Mouse (Mus musculus) cerebellum, adult 2 months (tissue): ENCODE results near the gene Atg2a. TPM values are rescaled to one million over a fixed set of nuclear protein-coding genes. Genes with fewer than 3 reads are reported as not detected.

Experiments used
- DNase-seq, 2 experiments: peaks; one replicate each; pipeline ENCODE4 v3.0.0; 2021
- H3K27ac ChIP-seq: fragments of 200-500 bp; 2 replicates; pipeline ENCODE4 v1.5.1; 2012; ENCODE audit warnings: low read length, control low read depth, inconsistent platforms; ENCODE audit not compliant: insufficient read depth
- H3K27me3 ChIP-seq: fragments of 200-500 bp; 2 replicates; pipeline ENCODE4 v1.6.1; 2012; ENCODE audit warnings: inconsistent platforms, mild to moderate bottlenecking, low read length, moderate library complexity; ENCODE audit not compliant: control insufficient read depth, insufficient read depth
- H3K4me1 ChIP-seq: fragments of 200-500 bp; 2 replicates; pipeline ENCODE4 v1.6.1; 2011; ENCODE audit warnings: low read length; ENCODE audit not compliant: control insufficient read depth, insufficient read depth
- H3K4me3 ChIP-seq: fragments of 200-500 bp; replicated peaks from 2 replicates; pipeline ENCODE3; 2011; ENCODE audit warnings: mild to moderate bottlenecking, low read depth, low read length, control low read depth; ENCODE audit not compliant: insufficient read depth
- CTCF ChIP-seq: fragments of 200-500 bp; IDR thresholded peaks from 2 replicates; pipeline ENCODE4 v1.5.1; 2011; ENCODE audit warnings: low read depth, mild to moderate bottlenecking, control low read depth, low read length, moderate library complexity, borderline replicate concordance; ENCODE audit not compliant: insufficient read depth
- POLR2A ChIP-seq: fragments of 200-500 bp; IDR thresholded peaks from 2 replicates; pipeline ENCODE4 v1.6.1; 2011; ENCODE audit warnings: low read length, control low read depth, borderline replicate concordance; ENCODE audit not compliant: insufficient read depth
- WGBS: fragments of 180-500 bp; shearing (Covaris S2); methylation state at CpG from one replicate; pipeline ENCODE4 v1.1.7; 2018; 5-methylcytosine and 5-hydroxymethylcytosine counted together
- polyA plus RNA-seq: library from polyadenylated mRNA; depleted of rRNA; stranded (reverse); fragments of >200 nt; gene quantifications from 2 replicates; pipeline ENCODE4 v1.2.3, GENCODE M21; 2012

Atg2a gene
- polyA plus RNA-seq, 1 experiment, result 40.8 TPM

GRCm38 (mm10) chr19:6227864-6228263, 13.6 kb upstream of the Atg2a start:
- Histone ChIP-seq H3K4me1 (peaks cover 18% of the 10 kb centered on the region), H3K27me3 (no peaks in the 10 kb centered on the region), H3K4me3 (no peak overlapping the region), H3K27ac (no peak overlapping the region)
- no peak for TF ChIP-seq CTCF
- no peak for TF ChIP-seq POLR2A
- WGBS, result 46% methylated on average over 4 of the region's 4 CpGs
- DNase-seq, result peak in 1 of 2 experiments; percentile 34

GRCm38 (mm10) chr19:6230411-6230810, 11.1 kb upstream of the Atg2a start:
- no peak overlapping the region for H3K4me3 ChIP-seq
- WGBS, result 56% methylated on average over 4 of the region's 4 CpGs
- DNase-seq, result peak; percentile 62 to 64
- H3K27ac ChIP-seq, result no peak overlapping the region
- peaks cover 28% of the 10 kb centered on the region for H3K4me1 ChIP-seq
- no peak for TF ChIP-seq CTCF
- no peak for TF ChIP-seq POLR2A
- no peaks in the 10 kb centered on the region for H3K27me3 ChIP-seq

GRCm38 (mm10) chr19:6231036-6231435, 10.4 kb upstream of the Atg2a start:
- Histone ChIP-seq H3K4me3 (no peak overlapping the region), H3K4me1 (peaks cover 28% of the 10 kb centered on the region), H3K27ac (no peak overlapping the region), H3K27me3 (no peaks in the 10 kb centered on the region)
- WGBS, result 13% methylated on average over 2 of the region's 2 CpGs
- TF ChIP-seq POLR2A, result no peak
- TF ChIP-seq CTCF, result no peak
- peak; percentile 27 to 53 for DNase-seq

GRCm38 (mm10) chr19:6233647-6234046, 7.8 kb upstream of the Atg2a start:
- whole genome bisulfite sequencing, result 66% methylated on average over 16 of the region's 16 CpGs

GRCm38 (mm10) chr19:6234337-6235083, 7.0 kb upstream of the Atg2a start:
- WGBS, result 21% methylated on average over 11 of the region's 11 CpGs
- no peak for TF ChIP-seq CTCF
- no peak for TF ChIP-seq POLR2A
- Histone ChIP-seq H3K27me3 (no peaks in the 10 kb centered on the region), H3K4me3 (peak overlapping the region; percentile 91), H3K27ac (0 out of 2 replicates have a peak overlapping the region, but pooled peaks have one; percentile 74), H3K4me1 (peaks cover 24% of the 10 kb centered on the region)
- DNase-seq, result peak; percentile 50 to 51

More at GRCm38 (mm10) chr19:6233647-6234046, 7.8 kb upstream of the Atg2a start:
- no peaks in the 10 kb centered on the region for H3K27me3 ChIP-seq
- H3K4me1 ChIP-seq, result peaks cover 24% of the 10 kb centered on the region
- no peak overlapping the region for H3K27ac ChIP-seq
- H3K4me3 ChIP-seq, result peak overlapping the region; percentile 44
- peak in 1 of 2 experiments; percentile 12 for DNase-seq
- TF ChIP-seq CTCF, result no peak
- TF ChIP-seq POLR2A, result no peak

- under 1% methylated on average over 48 of the region's 48 CpGs for WGBS
- DNase-seq, result peak; percentile 95 to 96
- H3K4me3 ChIP-seq, result peak within 1 kb of the TSS; percentile 91
- TF ChIP-seq POLR2A, result peak; percentile 62; the same call in 1 of the 2 replicates
- TF ChIP-seq CTCF, result no peak
- no peaks in the 10 kb centered on the region for H3K27me3 ChIP-seq
- peaks cover 20% of the 10 kb centered on the region for H3K4me1 ChIP-seq
- H3K27ac ChIP-seq, result peak within 1 kb of the TSS; percentile 93
Observed at GRCm38 (mm10) chr19:6235084-6236052, 6.1 kb upstream of the Atg2a start, which contains the start of gene Ppp2r5b. Gene Ppp2r5b, minus strand, starts transcription at chr19:6235872.

- Histone ChIP-seq H3K27me3 (no peaks in the 10 kb centered on the region), H3K4me3 (peak overlapping the region; percentile 89), H3K4me1 (peaks cover 13% of the 10 kb centered on the region), H3K27ac (peak overlapping the region; percentile 93)
- WGBS, result under 1% methylated on average over 9 of the region's 9 CpGs
- TF ChIP-seq CTCF, result no peak
- TF ChIP-seq POLR2A, result no peak
- peak; percentile 94 to 96 for DNase-seq
Observed at GRCm38 (mm10) chr19:6236053-6236441, 5.4 kb upstream of the Atg2a start.

GRCm38 (mm10) chr19:6236842-6237241, 4.6 kb upstream of the Atg2a start:
- H3K4me1 ChIP-seq, result peaks cover 10% of the 10 kb centered on the region
- peak overlapping the region; percentile 60 for H3K27ac ChIP-seq
- peak; percentile 38 to 42 for DNase-seq
- H3K27me3 ChIP-seq, result no peaks in the 10 kb centered on the region
- no peak overlapping the region for H3K4me3 ChIP-seq
- WGBS, result 67% methylated on average over 7 of the region's 7 CpGs
- TF ChIP-seq POLR2A (no peak), CTCF (no peak)
